Mouse (Mus musculus): ENCODE measurements at regions not wholly inside any gene's neighbourhood (a gene's known extent, or its start where the extent isn't known, plus 50 kb on each side); places are given as distances from the start of the nearest gene placed in this dataset.

- TF ChIP-seq CTCF (IDR thresholded peaks at IDR 0.05; ENCODE audit: borderline replicate concordance, insufficient read depth, low read depth, low read length) (no peak), POLR2A (IDR thresholded peaks at IDR 0.05; ENCODE audit: borderline replicate concordance, insufficient read depth, low read length) (no peak)
These were observed 152.7 kb upstream of the Tex13c2 start for GRCm38 (mm10) chrX:42336772-42337171.

All from cerebellum, adult 2 months (tissue).